Mouse (Mus musculus): ENCODE measurements around the gene Dzip1l.

DNA sequence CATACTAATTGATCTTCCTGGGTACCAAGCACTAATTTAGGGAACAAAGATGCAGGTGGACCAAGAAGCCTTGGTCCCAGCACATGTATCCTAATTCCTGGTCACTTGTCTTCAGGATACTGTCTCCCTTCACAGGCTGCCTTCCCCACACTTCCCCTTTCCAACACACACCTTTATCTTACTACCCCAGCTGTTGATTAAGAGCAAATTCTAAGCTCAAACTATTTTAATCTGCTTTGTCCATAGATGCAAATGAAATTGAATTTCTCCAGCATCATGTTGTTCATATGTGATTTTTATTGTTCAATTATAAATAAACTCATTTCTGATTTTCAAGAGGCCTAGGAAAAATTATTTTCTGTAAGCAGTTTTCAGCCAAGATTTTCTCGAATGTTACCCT is 7.3 kb upstream of the Dzip1l start:
- TF ChIP-seq CTCF (IDR thresholded peaks at IDR 0.05; ENCODE audit: low read depth) (no peak), EP300 (IDR thresholded peaks at IDR 0.05; ENCODE audit: low read depth) (no peak)
